Comparison of ENCODE assay signal across 8 mouse cellular contexts in genomic region chr10:96686659-96687440, GRCm38 (mm10).
DNase-seq lines count a peak whose midpoint lies in the region; ATAC-seq lines count a peak whose summit lies in the region.

No protein-coding gene starts in this region.

- H3K27me3 ChIP-seq in heart, embryonic 12.5 days (replicated peaks) = no peaks in the 10 kb centered on the region

- no peak overlapping the region for H3K9ac ChIP-seq in heart, embryonic 12.5 days

- no peaks in the 10 kb centered on the region for H3K36me3 ChIP-seq in heart, embryonic 12.5 days

- WGBS in heart, embryonic 12.5 days = 62% methylated on average over 6 of the region's 6 CpGs

- DNase-seq in thymus, postnatal 4 days = peak; percentile 9
- DNase-seq in thymus, postnatal 36 days = no peak
- peak; percentile 76 for DNase-seq in kidney, postnatal 10 days
- peak; percentile 70 for DNase-seq in lung, postnatal 25 days (ENCODE audit: low spot score)
- DNase-seq in layer of hippocampus, adult 9-10 months (ENCODE audit: low spot score) = no peak
- DNase-seq in layer of hippocampus, adult 9-11 months = no peak
- DNase-seq in embryo, embryonic 10.5 days (ENCODE audit: low spot score) = no peak

- peaks cover 21% of the 10 kb centered on the region for H3K4me1 ChIP-seq in heart, embryonic 12.5 days (replicated peaks)

- H3K4me3 ChIP-seq in heart, embryonic 12.5 days = no peak overlapping the region

- peak; percentile 67; the same call in 1 of the 2 replicates for ATAC-seq in heart, embryonic 12.5 days (ENCODE audit: insufficient number of reproducible peaks, low FRiP score)

- no peaks in the 10 kb centered on the region for H3K9me3 ChIP-seq in heart, embryonic 12.5 days (replicated peaks)

- no peak overlapping the region for H3K4me2 ChIP-seq in heart, embryonic 12.5 days

- H3K27ac ChIP-seq in heart, embryonic 12.5 days (ENCODE audit: poor library complexity, severe bottlenecking) = no peak overlapping the region

Comparison
In these comparisons a context has a peak if more than half of its experiments do, and no peak if none do; other contexts are left out.
1. DNase-seq: peak in thymus, postnatal 4 days (single experiment), kidney, postnatal 10 days (single experiment) and lung, postnatal 25 days (single experiment); none in thymus, postnatal 36 days (0 of 2), layer of hippocampus, adult 9-10 months (single experiment), layer of hippocampus, adult 9-11 months (single experiment) and embryo, embryonic 10.5 days (single experiment).